Mouse (Mus musculus) lung, postnatal 0 days (tissue): ENCODE results near the gene Gm4791.

Source experiments
- CTCF ChIP-seq: IDR thresholded peaks from 2 replicates; pipeline ENCODE4 v1.5.1; 2016; ENCODE audit warnings: antibody characterized with exemption, mild to moderate bottlenecking
- EP300 ChIP-seq: IDR thresholded peaks from 2 replicates; pipeline ENCODE4 v1.6.1; 2016; ENCODE audit warnings: antibody characterized with exemption, mild to moderate bottlenecking, control low read depth

GRCm38 (mm10) chr9:46998338-46998791, at the start of gene Gm4791:
- TF ChIP-seq EP300 (no peak), CTCF (no peak)
